7 mouse cellular contexts compared by ENCODE assay signal in genomic region chr9:120576662-120577013, GRCm38 (mm10). TPM values are rescaled to one million over a fixed set of nuclear protein-coding genes. Genes with fewer than 3 reads are reported as not detected.
DNase-seq lines count a peak whose midpoint lies in the region; ATAC-seq and TF ChIP-seq lines count a peak whose summit lies in the region.

No protein-coding gene starts in this region.

- peak overlapping the region; percentile 79 for H3K4me2 ChIP-seq in limb, embryonic 15.5 days
- H3K4me2 ChIP-seq in stomach, embryonic 14.5 days (replicated peaks; ENCODE audit: low read depth, low read length): peak overlapping the region; percentile 85

- H3K9me3 ChIP-seq in forebrain, embryonic 10.5 days: no peaks in the 10 kb centered on the region
- no peaks in the 10 kb centered on the region for H3K9me3 ChIP-seq in limb, embryonic 15.5 days
- no peaks in the 10 kb centered on the region for H3K9me3 ChIP-seq in stomach, embryonic 14.5 days (ENCODE audit: control insufficient read depth, low read depth, low read length)

- H3K27ac ChIP-seq in liver, adult 2 months (replicated peaks; ENCODE audit: insufficient read depth, low read depth, low read length): no peak overlapping the region
- peak overlapping the region; percentile 89; the same call in 1 of the 2 replicates for H3K27ac ChIP-seq in forebrain, embryonic 10.5 days
- no peak overlapping the region; the same call in none of the 2 replicates for H3K27ac ChIP-seq in limb, embryonic 15.5 days
- H3K27ac ChIP-seq in stomach, embryonic 14.5 days (ENCODE audit: low read length): no peak overlapping the region

- H3K36me3 ChIP-seq in liver, adult 2 months (ENCODE audit: control insufficient read depth, insufficient read depth, low read length): peaks cover 23% of the 10 kb centered on the region; the same call in 1 of the 2 replicates
- peaks cover 44% of the 10 kb centered on the region for H3K36me3 ChIP-seq in forebrain, embryonic 10.5 days (replicated peaks)
- peaks cover 38% of the 10 kb centered on the region for H3K36me3 ChIP-seq in limb, embryonic 15.5 days
- H3K36me3 ChIP-seq in stomach, embryonic 14.5 days (ENCODE audit: control insufficient read depth, insufficient read depth, low read length): peaks cover 32% of the 10 kb centered on the region

- H3K9ac ChIP-seq in liver, adult 2 months (ENCODE audit: low read depth, low read length): no peak overlapping the region
- H3K9ac ChIP-seq in limb, embryonic 15.5 days: no peak overlapping the region
- no peak overlapping the region for H3K9ac ChIP-seq in stomach, embryonic 14.5 days (replicated peaks; ENCODE audit: low read depth, low read length)

- TF ChIP-seq CTCF in liver, adult 2 months (IDR thresholded peaks at IDR 0.05; ENCODE audit: low read depth, low read length): no peak

- peak; percentile 9 for DNase-seq in liver, adult 2 months (ENCODE audit: extremely low read depth, low read depth, low spot score)
- DNase-seq in liver: no peak
- no peak for DNase-seq in forebrain, embryonic 10.5 days (ENCODE audit: extremely low spot score, low spot score)
- DNase-seq in retina, postnatal 1 day: no peak
- DNase-seq in layer of hippocampus, postnatal 36 days: no peak

- no peaks in the 10 kb centered on the region for H3K27me3 ChIP-seq in liver, adult 2 months (ENCODE audit: control insufficient read depth, insufficient read depth, low read length)
- no peaks in the 10 kb centered on the region for H3K27me3 ChIP-seq in forebrain, embryonic 10.5 days (ENCODE audit: poor library complexity, severe bottlenecking)
- H3K27me3 ChIP-seq in limb, embryonic 15.5 days: no peaks in the 10 kb centered on the region
- H3K27me3 ChIP-seq in stomach, embryonic 14.5 days (ENCODE audit: control insufficient read depth, insufficient read depth, low read length): no peaks in the 10 kb centered on the region

- no peak for ATAC-seq in limb, embryonic 15.5 days (ENCODE audit: insufficient number of reproducible peaks, low FRiP score, low TSS enrichment, low read depth)
- no peak for ATAC-seq in stomach, embryonic 14.5 days (ENCODE audit: insufficient number of reproducible peaks, insufficient read depth, low FRiP score, low read depth)

- TF ChIP-seq POLR2A in liver, adult 2 months (IDR thresholded peaks at IDR 0.05; ENCODE audit: extremely low read depth, insufficient read depth, low read length): no peak

- H3K4me3 ChIP-seq in liver, adult 2 months (ENCODE audit: insufficient read depth, low read depth, low read length): no peak overlapping the region
- peak overlapping the region; percentile 79 for H3K4me3 ChIP-seq in forebrain, embryonic 10.5 days
- peak overlapping the region; percentile 70; the same call in 1 of the 2 replicates for H3K4me3 ChIP-seq in limb, embryonic 15.5 days
- H3K4me3 ChIP-seq in stomach, embryonic 14.5 days (ENCODE audit: low read depth, low read length): peak overlapping the region; percentile 70; the same call in 1 of the 2 replicates

- WGBS in liver, adult 2 months: 7% methylated on average over 4 of the region's 4 CpGs
- 7% methylated on average over 4 of the region's 4 CpGs for WGBS in forebrain, embryonic 10.5 days
- 6% methylated on average over 4 of the region's 4 CpGs for WGBS in limb, embryonic 15.5 days
- WGBS in stomach, embryonic 14.5 days: 0% methylated on average over 4 of the region's 4 CpGs

- H3K4me1 ChIP-seq in liver, adult 2 months (ENCODE audit: control insufficient read depth, insufficient read depth, low read length): peaks cover 10% of the 10 kb centered on the region
- peaks cover 38% of the 10 kb centered on the region for H3K4me1 ChIP-seq in forebrain, embryonic 10.5 days
- H3K4me1 ChIP-seq in limb, embryonic 15.5 days: peaks cover 26% of the 10 kb centered on the region
- H3K4me1 ChIP-seq in stomach, embryonic 14.5 days (ENCODE audit: control insufficient read depth, insufficient read depth, low read length): peaks cover 12% of the 10 kb centered on the region; the same call in 1 of the 2 replicates

- peaks cover 7% of the 10 kb centered on the region; the same call in 1 of the 2 replicates for H3K79me2 ChIP-seq in liver, adult 2 months (ENCODE audit: control insufficient read depth, insufficient read depth, low read length)

RNA-seq across cellular contexts. Expression of gene Rpl14, which starts 5.4 kb away (rescaled TPM):
- 174 and 242 TPM in 2 replicates for total RNA-seq in liver, adult 2 months (2014; rRNA removed)
- polyA plus RNA-seq in liver, adult 2 months (2012; rRNA removed): 113 and 145 TPM in 2 replicates
- 785 and 825 TPM in 2 replicates for polyA plus RNA-seq in forebrain, embryonic 10.5 days (2016; fragmentation: Nextera tagmentation; extraction: Ambion mirVana)
- polyA plus RNA-seq in limb, embryonic 15.5 days (2015; fragmentation: Nextera tagmentation; extraction: Ambion mirVana): 706 and 819 TPM in 2 replicates
- polyA plus RNA-seq in stomach, embryonic 14.5 days (2014; fragmentation: Nextera tagmentation; extraction: Ambion mirVana): 1,122 and 1,132 TPM in 2 replicates
- total RNA-seq in layer of hippocampus, postnatal 36 days (2021): 100 to 1,000 TPM; 302 to 311 TPM

RNA-seq across cellular contexts. Expression of gene Entpd3, which starts 37.0 kb away (rescaled TPM):
- total RNA-seq in liver, adult 2 months (2014; rRNA removed): 0.07 TPM in 1 of 2 replicates, not detected in the other
- polyA plus RNA-seq in liver, adult 2 months (2012; rRNA removed): not detected in 2 replicates
- polyA plus RNA-seq in forebrain, embryonic 10.5 days (2016; fragmentation: Nextera tagmentation; extraction: Ambion mirVana): 0.16 and 0.33 TPM in 2 replicates
- 2.1 and 2.8 TPM in 2 replicates for polyA plus RNA-seq in limb, embryonic 15.5 days (2015; fragmentation: Nextera tagmentation; extraction: Ambion mirVana)
- polyA plus RNA-seq in stomach, embryonic 14.5 days (2014; fragmentation: Nextera tagmentation; extraction: Ambion mirVana): 6.3 and 7.7 TPM in 2 replicates
- 1 to 10 TPM; 7.0 to 7.4 TPM for total RNA-seq in layer of hippocampus, postnatal 36 days (2021)
